Mouse (Mus musculus) frontal cortex, adult 2 months (tissue): ENCODE measurements around the gene Itpk1. TPM values are rescaled to one million over a fixed set of nuclear protein-coding genes. Genes with fewer than 3 reads are reported as not detected.

Experiments used
- DNase-seq, 2 experiments: peaks; one replicate each; pipeline ENCODE4 v3.0.0; 2022; ENCODE audit warnings: low spot score in 1 of 2; ENCODE audit errors: extremely low spot score in 1 of 2
- polyA plus RNA-seq: library from polyadenylated mRNA; depleted of rRNA; stranded (reverse); fragments of >200 nt; gene quantifications from 2 replicates; pipeline ENCODE4 v1.2.3, GENCODE M21; 2012

The Itpk1 gene
- polyA plus RNA-seq, 1 experiment, result 46.4 TPM

DNA sequence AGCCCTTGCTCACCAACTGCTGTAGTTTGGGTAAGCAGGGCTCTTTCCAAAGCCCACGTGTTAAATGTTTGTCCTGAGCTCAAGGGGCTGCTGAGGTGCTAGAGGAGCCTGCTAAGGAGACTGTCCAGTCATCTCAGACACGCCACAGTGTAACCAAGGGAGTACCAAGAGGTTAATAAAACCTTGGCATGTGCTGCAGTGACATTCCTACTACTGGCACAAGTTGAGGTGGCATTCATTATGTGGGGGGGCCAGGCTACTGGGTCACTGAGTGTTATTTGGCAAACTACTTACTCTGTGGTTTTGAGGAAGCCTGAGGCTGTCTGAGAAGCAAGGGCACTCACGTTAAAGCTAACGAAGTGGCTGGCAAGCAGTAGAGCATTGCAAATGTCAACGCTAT lies 134.0 kb downstream of the Itpk1 start:
- DNase-seq, result no peak

DNA sequence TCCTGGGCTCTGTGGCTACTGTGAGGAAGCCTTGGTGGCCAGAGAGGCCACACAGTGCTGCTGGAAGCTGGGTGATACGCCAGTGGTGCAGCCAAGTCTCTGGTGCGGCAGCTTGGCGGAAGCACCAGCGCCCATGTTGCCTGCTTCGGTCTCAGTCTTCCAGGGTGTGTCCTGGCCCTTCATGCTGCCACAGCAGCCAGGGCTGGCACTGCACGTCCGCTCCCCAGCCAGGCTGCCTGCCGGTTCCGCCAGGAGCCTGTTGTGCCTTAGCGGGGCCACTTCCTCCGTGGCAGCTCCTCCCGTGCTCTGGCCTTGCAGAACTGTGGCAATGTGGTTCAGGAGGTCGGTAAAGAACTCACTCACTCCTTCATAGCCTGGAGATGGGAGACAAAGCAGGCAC lies 134.6 kb downstream of the Itpk1 start:
- no peak for DNase-seq

DNA sequence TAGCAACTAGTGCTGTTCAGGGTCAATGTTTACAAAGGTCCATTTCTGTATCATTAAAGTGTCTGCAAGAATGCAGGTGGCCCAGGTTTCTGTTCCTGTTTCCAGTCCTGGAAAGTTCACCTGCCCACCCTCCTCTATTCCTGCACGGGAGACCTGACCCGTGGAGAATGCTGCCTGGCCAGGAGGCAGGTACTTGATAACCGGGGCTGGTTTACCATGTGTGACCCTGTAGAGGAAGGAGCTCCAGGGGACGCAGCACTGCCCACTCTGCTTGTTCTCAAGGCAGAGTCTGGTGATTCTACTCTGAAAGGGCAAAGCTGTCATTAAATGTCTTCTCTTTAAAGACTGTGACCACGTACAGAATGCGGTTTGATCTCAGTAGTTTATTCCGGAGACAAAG lies 136.5 kb downstream of the Itpk1 start:
- no peak for DNase-seq

DNA sequence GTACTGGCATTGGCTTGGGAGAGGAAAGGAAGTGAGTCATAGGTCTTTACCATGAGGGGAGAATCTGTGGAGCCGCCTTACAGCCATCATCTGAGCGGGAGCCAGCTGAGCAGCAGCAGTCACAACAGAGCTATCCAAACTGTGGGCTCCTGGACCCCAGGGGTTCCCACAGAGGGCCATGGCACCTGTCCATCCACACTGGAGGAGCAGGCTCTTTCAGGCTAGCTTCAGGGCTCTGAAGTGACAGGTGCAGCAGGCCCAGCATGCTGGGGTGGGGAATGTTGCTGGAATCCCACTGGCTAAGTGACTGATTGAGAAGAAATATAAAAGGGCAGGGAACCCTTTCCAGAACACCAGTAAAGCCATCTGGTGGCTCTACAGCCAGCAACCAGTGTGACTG lies 137.8 kb downstream of the Itpk1 start:
- DNase-seq, result no peak

DNA sequence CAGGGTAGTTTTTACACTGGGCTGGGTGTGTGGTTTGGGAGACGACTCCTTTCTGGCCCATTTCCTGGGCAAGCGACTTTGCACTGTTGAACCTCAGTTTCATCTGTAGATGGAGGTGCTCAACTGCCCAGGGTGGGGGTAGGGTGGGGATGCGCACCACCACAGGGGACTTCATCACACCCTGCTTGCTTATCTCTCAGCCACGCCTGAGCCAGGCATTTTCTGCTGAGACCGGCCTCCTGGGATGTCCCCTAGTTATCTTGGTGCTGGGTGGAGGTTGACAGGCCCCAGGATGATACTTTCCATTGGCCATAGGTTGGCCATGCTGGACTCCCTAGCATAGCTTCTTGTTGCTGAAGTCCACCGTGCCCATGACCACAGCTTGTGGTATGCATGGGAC lies 139.6 kb downstream of the Itpk1 start:
- DNase-seq, result no peak

DNA sequence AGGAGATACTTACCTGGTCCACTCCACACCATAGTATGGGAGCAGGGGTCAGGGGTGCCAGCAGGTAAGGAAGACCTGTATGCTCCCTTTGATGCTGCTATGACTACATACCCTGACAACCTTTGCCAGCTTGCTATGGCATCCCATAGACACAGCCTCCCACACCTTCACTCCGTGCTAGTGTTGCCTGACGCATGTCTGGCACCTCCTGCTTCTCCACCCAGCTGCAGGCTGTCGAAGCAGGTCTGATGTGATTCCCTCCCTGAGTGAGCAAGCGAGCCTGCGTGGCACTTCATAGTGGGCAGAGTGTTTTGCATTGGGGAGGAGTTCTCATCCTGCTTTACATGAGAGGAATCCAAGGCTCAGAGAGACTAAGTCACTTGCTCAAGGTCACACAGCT lies 147.4 kb downstream of the Itpk1 start:
- peak; percentile 58 to 70 for DNase-seq

DNA sequence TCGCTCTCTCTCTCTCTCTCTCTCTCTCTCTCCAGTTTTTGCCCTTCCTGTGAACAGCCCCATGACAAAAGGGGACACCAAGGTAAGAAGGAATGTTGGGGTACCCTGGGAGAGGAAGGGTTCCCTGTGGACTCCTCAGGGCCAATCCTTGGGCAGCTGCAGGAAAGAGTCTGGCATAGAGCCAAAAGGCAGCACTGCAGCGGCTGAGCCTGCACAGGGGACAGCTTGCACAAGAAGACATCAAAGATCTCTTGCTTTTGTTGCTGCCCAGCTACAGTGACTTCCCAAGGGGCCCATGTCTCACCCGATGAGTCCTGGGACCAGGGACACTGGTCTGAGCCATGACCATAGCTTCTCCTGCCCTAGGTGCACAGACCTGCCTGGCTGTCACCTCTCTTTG lies 148.9 kb downstream of the Itpk1 start:
- DNase-seq, result peak in 1 of 2 experiments; percentile 45

DNA sequence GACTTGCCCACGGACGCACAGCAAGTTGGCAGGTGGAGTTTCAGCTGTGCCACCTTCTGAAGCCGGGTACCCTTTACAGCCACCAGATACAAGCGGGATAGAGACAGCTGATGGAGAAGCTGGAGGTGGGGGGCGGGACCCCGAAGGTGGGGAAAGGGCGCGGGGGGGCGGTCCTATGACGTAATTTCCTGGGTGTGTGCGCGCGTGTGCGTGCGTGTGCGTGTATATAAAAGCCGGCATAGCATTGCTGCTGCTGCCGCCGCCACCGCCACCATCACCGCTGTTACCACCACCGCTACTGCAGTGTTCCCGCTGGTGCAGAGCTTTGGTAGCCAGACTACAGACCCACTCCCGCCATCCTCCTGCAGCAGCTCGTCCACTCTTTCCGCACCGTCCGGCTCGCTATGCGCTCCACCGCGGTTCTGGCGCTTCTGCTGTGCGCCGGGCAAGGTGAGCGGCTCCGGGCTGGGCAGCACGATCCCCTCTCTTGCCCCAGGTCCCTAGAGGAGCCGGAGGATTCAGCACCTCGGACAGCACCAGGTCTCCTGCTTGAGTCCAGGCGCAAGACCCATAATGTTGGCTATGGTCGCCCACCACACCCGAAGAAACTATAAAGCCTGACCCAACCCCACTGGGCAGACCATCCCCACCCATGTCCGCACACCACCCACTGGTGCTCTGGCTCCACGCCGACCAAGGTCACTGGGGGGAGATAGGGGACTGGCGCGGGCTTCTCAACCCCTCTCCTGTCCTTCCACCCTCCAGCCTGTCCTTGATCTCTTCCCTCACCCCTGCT lies 149.8 kb downstream of the Itpk1 start, which contains the start of gene Chga:
Chga (plus strand) TSS at position 249 of the 796 bp plus-strand sequence.
- DNase-seq, result peak in 1 of 2 experiments; percentile 89

DNA sequence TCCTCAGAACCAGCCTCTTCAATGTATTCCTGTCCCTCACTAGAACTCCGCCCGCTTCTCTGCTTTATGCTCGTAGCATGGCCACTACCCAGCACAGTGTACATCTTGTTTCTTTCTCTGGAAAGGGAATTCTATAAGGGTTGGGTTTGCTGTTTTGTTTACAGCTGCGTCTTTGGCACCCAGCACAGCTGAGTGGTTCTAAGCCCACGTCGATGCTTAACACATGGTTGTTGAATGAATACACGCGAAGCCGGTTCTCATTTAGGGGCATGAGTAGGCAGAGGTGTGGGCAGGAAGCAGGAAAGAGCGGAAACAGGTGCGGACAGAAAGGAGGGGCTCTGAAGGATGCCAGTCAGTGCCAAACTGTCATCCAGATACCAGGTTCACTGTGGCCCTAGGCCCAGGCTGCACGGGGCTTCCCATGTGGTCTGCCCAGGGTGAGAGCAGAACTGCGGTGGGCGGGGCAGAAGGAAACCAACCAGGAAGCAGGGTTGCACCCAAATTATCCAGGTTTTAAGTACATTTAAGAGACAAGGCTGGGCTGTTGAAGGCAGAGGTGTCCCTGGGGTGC lies 150.9 kb downstream of the Itpk1 start:
- peak in 1 of 2 experiments; percentile 41 for DNase-seq

DNA sequence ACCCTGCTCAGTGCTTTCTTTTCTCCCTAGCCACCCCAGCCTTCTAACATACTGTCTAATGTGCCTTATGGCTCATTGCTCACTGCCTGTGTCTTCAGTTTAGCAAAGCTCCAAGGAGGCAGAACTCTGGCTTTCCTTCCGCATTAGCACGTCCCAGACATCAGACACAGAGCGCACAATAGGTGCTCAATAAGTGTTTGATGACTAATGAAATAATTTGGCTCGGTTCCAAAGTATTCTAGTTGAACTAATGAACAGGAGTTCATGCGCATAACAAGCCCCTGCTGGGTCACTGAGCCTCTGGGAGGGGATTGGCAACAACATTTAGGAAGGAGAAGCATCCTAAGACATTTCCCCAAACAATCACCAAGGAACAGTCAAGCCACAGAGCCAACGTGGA lies 152.7 kb downstream of the Itpk1 start:
- DNase-seq, result no peak

DNA sequence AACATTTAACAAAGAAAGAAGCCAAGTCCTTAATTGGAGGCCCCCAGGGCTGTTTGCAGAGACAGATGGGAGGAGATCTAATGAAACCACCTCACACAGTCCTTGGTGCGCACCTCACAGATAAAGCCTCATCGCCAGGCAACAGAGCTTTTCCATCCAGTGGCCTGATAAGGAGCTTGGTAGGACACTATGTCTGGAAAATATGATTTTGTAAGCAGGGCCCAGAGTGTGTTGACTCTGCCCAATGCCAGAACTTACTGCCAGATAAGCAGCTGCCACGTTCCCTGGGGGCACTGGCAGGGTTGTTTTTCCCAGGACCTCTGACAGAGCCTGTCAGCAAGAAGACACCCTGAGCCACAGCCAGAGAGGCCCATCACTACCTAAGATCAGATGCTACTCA lies 153.5 kb downstream of the Itpk1 start:
- DNase-seq, result no peak

DNA sequence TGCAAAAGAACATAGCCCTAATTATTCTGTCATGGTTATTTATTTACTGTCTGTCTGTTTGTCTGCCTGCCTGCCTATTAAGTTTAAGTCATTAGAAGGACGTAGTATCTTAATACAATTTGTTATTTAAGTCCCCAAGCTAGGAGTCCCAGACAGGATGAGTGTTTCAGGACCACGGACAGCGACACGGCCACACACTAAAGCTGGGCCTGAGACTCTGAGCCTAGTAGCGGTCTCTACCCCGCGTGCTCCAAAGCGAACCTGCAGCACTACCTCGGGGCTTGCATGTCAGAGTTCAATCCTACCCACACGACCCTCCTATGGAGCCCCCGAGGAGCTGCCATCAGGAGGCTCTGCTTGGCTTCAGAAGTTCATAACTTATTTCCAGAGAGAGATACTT lies 154.2 kb downstream of the Itpk1 start:
- no peak for DNase-seq

DNA sequence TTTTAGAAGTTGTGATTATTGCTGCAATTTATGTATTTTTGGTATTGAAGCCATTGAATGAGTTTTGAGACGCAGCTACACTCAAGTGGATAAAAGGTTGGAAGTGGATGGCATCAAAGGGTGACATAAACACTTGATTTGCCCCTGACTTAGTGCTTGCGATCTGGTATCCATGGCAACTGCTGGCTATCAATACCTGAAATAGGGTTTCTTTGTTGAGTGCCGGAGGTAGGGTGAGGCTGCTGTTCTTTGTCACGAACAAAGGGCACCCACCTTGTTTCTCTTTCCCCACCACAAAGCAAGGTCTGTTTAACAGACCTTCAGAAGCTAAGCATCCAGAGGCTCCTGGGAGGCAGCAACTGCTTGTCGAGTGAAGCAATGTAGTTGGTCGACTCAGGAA lies 159.6 kb downstream of the Itpk1 start:
- no peak for DNase-seq

DNA sequence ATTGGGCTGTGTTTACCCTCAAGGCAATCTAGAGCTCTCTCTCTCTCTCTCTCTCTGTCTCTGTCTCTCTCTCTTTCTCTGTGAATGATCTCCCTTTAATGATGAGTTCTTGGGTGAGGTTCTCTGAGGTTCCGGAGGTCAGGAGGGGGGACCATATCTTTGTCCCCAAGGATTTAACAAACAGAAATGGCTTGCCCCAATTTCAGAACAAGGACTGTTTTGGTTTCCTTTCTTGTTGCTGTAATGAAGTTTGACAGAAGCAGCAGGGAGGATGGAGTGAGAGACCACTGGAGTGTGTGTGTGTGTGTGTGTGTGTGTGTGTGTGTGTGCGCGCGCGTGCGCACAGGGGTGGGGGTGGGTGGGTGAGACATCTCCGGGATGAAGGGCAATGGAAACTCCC lies 163.6 kb downstream of the Itpk1 start:
- DNase-seq, result no peak

DNA sequence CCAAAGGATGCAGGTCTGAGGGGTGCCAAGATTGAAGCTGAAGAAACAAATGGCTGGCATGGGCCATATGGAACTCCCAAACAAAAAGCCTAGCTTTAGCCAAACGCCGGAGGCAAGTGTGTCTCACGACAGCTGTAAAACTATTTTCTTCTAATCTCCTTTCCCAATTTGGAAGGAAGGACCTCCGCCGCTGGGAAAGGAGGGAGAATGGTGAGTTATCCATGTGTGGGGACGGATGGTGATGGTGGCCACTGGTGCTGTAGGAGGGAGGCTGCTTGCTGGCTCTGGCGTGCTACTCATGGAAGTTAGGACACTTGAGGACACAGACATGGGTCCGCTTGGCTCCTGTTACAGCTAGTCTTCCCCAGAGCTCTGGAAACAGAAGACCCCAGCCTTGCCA lies 164.5 kb downstream of the Itpk1 start:
- peak in 1 of 2 experiments; percentile 39 for DNase-seq

DNA sequence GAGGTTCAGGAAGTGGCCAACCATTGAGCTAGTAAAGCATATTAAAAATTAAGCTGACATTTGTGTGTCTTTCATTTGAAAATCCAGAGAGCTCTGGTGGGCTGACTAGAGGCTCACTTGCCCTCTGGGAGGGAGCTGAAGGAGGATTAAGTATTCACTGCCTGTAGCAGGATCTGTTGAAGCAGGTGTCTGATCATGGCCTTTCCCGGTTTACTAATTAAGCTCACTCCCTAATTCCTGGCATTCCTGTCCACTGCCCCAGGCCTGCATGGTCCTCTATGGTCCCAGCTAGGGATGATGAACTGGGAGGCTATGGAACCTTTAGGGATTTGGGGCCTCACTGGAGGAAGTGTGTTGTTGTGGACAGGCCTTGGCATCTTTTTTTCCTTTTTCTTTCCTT lies 168.9 kb downstream of the Itpk1 start:
- DNase-seq, result no peak

DNA sequence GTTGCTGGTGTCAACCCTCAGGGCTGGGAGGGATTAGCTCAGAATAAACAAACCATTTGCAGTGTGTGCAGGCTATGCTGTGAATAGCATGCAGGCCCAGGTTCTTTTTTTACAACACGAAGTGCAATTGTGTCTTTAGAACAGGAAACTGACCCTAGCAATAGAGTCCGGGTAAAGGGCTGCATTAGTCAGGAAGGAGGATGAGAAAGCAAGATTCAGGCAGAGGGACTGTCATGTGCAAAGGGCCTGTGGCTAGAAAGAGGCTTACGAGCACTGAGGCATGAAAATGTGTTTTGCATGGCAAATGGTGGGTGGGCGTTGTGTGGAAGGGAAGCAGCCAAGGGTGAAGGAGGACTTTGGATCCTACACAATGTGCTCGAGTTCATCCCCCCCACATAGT lies 176.7 kb downstream of the Itpk1 start:
- no peak for DNase-seq

DNA sequence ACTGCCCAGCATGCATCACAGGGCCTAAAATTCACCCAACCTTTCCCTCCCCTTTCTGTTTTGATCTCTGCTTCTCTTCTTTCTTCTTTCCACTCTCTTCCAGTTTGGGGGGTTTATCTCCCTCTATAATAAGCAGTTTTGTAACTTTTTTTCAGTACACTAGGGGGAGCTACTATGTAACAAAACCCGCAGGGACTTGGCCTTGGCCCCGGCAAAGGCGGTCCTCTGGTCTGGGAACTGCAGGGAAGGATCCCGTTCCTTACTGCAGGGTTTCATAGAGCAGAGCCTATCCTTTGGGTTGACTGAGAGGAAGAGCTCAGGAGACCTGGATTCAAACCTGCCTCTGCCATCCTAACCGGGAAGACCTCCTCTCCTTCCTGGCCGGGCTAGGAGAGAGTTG lies 180.0 kb downstream of the Itpk1 start:
- DNase-seq, result peak in 1 of 2 experiments; percentile 58

DNA sequence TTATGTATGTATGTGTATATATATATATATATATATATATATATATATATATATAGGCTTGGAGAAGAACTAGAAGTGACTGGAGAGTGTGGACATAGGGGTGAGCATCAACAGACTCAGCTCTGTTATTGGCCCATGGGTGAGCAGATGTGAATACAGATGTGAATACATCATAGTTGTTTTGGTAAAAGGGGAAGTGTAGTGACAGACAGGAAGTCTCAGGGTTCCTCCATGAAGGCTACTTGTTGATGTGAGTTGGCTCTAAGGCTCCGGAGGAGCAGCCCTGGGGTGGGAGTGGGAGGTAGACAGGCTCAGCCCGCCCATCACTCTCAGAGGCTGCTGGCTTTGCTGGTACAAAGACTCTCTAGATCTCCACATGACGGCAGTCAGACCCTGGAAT lies 180.5 kb downstream of the Itpk1 start:
- DNase-seq, result no peak

DNA sequence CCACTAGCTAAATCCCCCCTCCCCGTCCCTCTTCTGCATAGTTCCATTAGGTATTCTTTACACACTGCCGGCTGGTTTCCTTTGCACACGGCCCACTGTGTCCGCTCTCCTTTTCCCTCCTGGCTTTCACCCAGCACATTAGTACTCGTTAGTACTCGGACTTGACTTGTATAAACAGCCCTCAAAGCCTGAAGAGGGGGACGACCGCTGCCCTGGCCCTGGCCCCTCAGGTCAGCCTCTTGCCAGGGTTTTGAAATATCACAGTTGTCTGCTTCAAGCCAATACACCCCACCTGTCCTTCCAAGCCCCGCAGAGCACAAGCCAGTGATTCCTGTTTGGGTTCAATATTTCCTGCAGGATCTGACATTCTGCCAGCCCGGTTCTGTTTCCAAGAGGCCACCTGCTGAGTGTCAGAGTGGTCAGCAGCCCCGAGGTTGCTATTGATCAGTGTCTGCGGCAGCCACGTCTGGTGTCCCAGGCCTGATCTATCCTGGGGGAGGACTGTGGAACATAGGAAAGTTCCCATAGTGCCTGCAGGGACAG lies 182.9 kb downstream of the Itpk1 start:
- DNase-seq, result no peak

DNA sequence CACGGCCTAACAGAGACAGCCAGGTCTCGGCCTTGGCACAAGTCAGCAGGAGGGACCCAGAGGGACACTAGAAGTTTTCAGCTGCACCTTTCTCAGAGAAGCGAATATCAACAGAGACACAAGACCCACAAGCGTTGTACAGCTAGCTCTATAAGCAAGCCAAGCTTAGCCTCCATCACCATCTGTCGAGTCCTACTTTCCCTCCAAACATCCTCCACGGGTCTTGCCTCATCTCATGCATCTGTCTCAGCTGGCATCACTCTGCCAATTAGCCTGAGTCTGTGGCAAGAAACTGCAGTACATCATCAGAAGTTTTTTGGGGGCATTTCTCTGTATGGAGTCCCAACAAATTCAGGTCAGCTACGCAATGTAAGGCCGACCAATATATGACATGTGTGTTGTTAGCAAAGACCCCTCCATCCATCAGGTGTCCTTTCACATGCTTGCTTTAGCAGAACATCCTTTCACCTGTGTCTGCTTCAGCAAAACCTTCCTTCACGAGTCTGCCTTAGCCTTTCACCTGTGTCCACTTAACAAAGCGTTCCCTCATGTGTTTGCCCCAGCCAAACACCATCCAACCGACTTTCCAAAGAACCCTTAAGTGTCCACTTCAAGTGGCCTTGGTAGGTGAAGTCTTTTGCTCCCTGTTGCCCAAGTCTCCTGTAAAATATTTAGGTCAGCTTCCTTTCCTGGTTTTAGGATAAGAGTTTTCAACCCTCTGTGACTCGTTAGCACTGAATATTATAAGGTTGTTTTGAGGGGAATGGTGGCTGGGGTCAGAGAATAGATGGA lies 184.6 kb downstream of the Itpk1 start:
- DNase-seq, result no peak
